Mouse (Mus musculus): ENCODE results near the gene Kif21a. TPM values are rescaled to one million over a fixed set of nuclear protein-coding genes. Genes with fewer than 3 reads are reported as not detected.
A peak's percentile ranks its signal among the peaks of the same experiment; 100 is the strongest.

The Kif21a gene
- polyA plus RNA-seq, 1 experiment from 2014 or later: 13.9 TPM

DNA sequence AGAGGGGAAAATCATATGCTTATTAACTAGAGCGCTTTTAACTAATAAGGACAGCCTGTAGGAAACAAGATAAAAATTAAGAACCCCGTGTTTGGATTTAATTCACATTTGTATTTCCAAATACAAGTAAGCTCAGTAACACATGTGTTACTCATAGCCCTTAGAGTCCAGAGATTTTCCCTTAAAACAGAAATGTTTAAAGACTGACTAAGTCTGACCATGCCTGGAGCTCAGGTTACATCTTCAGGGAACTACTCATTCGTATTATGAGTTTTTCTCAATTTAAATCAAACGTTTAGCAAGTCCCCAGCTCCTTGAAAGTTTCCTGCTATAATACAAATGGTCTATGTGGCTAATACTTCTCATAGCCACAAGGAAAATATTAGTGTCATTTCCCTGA lies 57.9 kb downstream of the Kif21a start:
- no peaks in the 10 kb centered on the region for H3K27me3 ChIP-seq
- no peaks in the 10 kb centered on the region for H3K9me3 ChIP-seq (replicated peaks)
- no peak overlapping the region for H3K4me3 ChIP-seq (replicated peaks)
- no peak overlapping the region for H3K9ac ChIP-seq
- no peaks in the 10 kb centered on the region for H3K4me1 ChIP-seq
- H3K27ac ChIP-seq (replicated peaks): no peak overlapping the region
- no peak overlapping the region for H3K4me2 ChIP-seq (replicated peaks)
- ATAC-seq (ENCODE audit: insufficient number of reproducible peaks, low FRiP score, low TSS enrichment, low read depth): no peak
- WGBS: 29% methylated on average over 4 of the region's 4 CpGs
- no peaks in the 10 kb centered on the region for H3K36me3 ChIP-seq

DNA sequence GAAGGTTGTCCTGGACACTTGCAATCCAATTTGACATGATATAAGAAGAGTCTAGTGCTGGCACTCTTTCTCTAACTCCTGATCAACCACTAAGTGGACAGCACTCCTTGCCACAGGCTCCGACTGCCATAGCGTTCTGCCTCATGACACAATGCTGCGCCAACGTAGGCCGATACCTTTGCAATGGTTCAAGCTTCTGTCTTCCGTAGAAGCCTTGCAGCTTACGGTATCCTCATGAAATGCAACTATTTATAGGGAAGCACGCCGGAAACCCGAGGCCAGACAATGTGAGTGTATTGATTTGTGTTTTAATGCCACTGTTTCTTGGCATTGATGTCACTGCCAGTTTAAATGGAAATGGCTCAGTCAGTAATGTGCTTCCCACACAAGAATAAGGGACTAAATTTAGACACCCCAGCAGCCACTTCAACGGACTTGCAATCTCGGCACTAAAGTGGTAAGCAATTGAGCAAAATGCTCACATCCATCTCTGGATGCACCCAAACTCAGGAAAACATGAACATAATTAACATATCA lies 62.0 kb downstream of the Kif21a start:
- H3K9ac ChIP-seq: no peak overlapping the region
- H3K9me3 ChIP-seq (replicated peaks): no peaks in the 10 kb centered on the region
- no peak overlapping the region for H3K4me3 ChIP-seq (replicated peaks)
- no peaks in the 10 kb centered on the region for H3K27me3 ChIP-seq
- ATAC-seq (ENCODE audit: insufficient number of reproducible peaks, low FRiP score, low TSS enrichment, low read depth): no peak
- H3K4me1 ChIP-seq: no peaks in the 10 kb centered on the region
- H3K27ac ChIP-seq (replicated peaks): no peak overlapping the region
- H3K4me2 ChIP-seq (replicated peaks): no peak overlapping the region
- 92% methylated on average over 12 of the region's 12 CpGs for WGBS
- H3K36me3 ChIP-seq: no peaks in the 10 kb centered on the region

DNA sequence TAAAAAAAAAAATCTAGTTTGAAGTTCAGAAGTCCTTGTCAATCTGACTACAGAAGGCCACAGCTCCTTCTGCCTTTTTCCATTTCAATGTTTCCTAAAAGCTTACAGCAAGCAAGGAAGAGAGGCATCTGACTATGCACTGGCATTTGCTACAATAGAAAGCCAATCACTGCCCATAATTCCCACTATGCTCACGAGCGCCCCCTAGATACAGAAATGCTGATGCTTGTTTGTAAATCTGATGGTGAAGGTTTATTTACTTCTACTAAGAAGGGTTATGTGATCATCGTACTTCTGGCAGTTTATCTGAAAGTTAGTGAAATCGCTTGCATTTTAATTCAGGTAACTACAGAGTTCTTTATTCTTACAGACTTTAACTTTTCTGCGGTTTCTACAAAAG lies 73.8 kb downstream of the Kif21a start:
- H3K9me3 ChIP-seq (replicated peaks): 0 out of 2 replicates have a peak, but pooled peaks cover 7% of the 10 kb centered on the region
- H3K4me3 ChIP-seq (replicated peaks): no peak overlapping the region
- no peak for ATAC-seq (ENCODE audit: insufficient number of reproducible peaks, low FRiP score, low TSS enrichment, low read depth)
- no peak overlapping the region for H3K9ac ChIP-seq
- no peaks in the 10 kb centered on the region for H3K27me3 ChIP-seq
- 76% methylated on average over 5 of the region's 5 CpGs for WGBS
- H3K4me2 ChIP-seq (replicated peaks): no peak overlapping the region
- no peak overlapping the region for H3K27ac ChIP-seq (replicated peaks)
- peaks cover 14% of the 10 kb centered on the region for H3K36me3 ChIP-seq
- H3K4me1 ChIP-seq: no peaks in the 10 kb centered on the region

DNA sequence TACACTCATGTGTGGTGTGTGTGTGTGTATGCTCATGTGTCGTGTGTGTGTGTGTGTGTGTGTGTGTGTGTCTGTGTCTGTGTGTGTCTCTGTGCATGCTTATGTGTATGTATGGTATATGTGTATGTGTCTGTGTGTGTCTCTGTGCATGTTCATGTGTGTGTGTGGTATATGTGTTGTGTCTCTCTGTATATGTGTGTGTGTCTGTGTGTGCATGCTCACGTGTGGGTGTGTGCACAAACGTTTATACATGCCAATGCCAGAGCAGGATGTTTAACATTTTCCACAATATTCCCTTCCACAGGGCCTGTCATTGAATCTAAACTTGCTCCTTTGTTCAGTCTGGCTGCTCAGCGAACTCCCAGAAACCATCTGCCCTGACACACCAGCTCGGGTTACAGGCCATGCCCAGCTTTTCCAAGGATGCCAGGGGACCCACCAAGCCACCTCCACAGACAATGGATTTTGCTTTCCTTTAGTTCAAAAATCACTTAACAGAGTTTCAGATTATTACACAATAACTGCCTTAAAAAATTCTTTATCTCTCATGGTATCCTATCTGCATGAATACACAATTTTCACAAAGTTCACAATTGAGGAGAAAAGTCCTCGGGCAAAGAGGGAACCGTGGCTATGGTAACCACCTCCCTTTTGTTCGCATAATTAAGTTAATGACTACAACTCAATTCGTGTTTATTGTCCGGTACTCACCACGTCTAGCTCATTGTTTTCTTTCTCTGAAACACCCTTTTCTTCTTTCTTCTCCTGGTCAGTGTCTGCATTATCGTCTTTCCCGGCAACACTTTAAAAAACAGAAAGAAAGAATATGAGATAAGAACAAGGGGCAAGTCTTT lies 77.6 kb downstream of the Kif21a start:
- no peaks in the 10 kb centered on the region for H3K9me3 ChIP-seq (replicated peaks)
- peaks cover 23% of the 10 kb centered on the region; the same call in 1 of the 2 replicates for H3K36me3 ChIP-seq
- H3K4me3 ChIP-seq (replicated peaks): no peak overlapping the region
- H3K27ac ChIP-seq (replicated peaks): no peak overlapping the region
- H3K27me3 ChIP-seq: no peaks in the 10 kb centered on the region
- WGBS: 59% methylated on average over 13 of the region's 13 CpGs
- no peak overlapping the region for H3K9ac ChIP-seq
- peak; percentile 19; the same call in 1 of the 2 replicates for ATAC-seq (ENCODE audit: insufficient number of reproducible peaks, low FRiP score, low TSS enrichment, low read depth)
- H3K4me2 ChIP-seq (replicated peaks): no peak overlapping the region
- no peaks in the 10 kb centered on the region for H3K4me1 ChIP-seq

DNA sequence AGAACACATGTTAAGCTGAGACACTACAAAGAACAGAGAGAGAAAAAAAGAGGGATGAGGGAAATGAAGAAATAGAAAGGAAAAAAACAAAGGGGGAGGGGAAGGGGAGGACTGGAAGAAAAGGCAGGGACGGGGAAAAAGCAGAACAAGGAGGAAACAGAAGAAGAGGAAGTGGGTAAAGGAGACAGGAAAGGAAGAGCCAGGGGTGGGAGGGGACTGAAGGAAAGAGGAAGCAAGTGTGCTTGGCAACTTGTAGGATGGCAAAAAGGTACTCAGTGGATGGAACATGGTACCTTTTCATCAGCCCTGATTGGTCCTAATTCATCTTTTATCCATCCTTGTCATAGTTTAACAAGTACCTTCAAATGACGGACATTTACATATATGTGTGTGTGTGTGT lies 86.4 kb downstream of the Kif21a start:
- H3K9me3 ChIP-seq (replicated peaks): no peaks in the 10 kb centered on the region
- ATAC-seq (ENCODE audit: insufficient number of reproducible peaks, low FRiP score, low TSS enrichment, low read depth): no peak
- no peak overlapping the region for H3K4me2 ChIP-seq (replicated peaks)
- no peak overlapping the region for H3K9ac ChIP-seq
- no peak overlapping the region for H3K27ac ChIP-seq (replicated peaks)
- 75% methylated on average over 2 of the region's 2 CpGs for WGBS
- no peak overlapping the region for H3K4me3 ChIP-seq (replicated peaks)
- peaks cover 18% of the 10 kb centered on the region; the same call in 1 of the 2 replicates for H3K36me3 ChIP-seq
- no peaks in the 10 kb centered on the region for H3K27me3 ChIP-seq
- H3K4me1 ChIP-seq: no peaks in the 10 kb centered on the region

DNA sequence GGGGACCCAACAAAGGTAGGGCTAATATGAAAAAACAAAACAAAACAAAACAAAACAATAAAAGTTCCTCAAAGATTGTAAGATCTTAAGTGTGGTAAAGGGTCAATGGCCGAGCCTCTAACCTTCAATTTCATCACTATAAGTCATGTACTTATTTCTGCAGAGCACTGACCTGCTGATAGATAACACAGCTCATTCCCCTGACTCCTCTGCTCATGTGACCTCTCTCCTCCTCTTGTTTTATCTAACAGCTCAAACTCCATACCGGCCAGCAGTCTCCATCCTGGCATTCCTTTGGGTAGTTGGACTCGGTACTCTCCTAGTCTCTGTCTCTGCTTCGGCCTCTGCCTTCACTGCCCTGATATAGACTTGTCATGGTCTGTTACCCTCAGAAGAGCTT lies 87.2 kb downstream of the Kif21a start:
- no peak overlapping the region for H3K27ac ChIP-seq (replicated peaks)
- H3K9me3 ChIP-seq (replicated peaks): no peaks in the 10 kb centered on the region
- 88% methylated on average over 4 of the region's 4 CpGs for WGBS
- no peak for ATAC-seq (ENCODE audit: insufficient number of reproducible peaks, low FRiP score, low TSS enrichment, low read depth)
- no peaks in the 10 kb centered on the region for H3K4me1 ChIP-seq
- no peaks in the 10 kb centered on the region for H3K27me3 ChIP-seq
- no peak overlapping the region for H3K4me3 ChIP-seq (replicated peaks)
- peaks cover 10% of the 10 kb centered on the region; the same call in 1 of the 2 replicates for H3K36me3 ChIP-seq
- H3K9ac ChIP-seq: no peak overlapping the region
- no peak overlapping the region for H3K4me2 ChIP-seq (replicated peaks)

DNA sequence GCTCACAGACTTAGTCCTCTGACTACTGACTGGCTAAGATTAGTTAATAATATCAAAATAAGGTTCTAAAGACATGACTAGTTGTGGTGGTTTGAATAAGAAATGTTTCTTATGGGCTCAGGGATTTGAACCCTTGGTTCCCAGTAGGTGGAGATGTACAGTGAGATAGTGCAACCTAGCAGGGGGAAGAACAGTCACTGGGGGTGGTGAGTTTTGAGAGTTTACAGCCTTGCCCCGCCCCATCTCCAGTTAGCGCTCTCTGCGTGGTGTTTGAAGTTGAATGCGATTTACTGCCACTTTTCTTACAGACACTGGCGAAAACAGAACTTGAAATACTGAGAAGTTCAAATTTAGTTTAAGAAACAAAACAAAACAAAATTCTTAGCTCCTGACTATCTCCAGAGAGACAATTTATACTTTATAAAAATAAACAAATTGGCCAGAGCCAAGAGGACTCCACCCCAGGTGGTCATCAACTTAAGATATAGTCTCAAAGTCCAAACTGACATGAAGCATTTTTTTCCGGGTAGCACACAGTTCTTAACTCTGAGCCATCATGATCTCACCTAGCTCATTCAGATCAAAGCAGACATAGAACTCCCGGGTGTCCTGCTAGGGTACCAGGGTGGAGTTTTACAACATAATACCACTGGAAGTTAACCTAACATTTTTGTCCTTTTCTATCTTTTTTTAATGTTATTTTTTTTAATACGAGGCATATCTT lies 88.8 kb downstream of the Kif21a start:
- Histone ChIP-seq H3K27ac (replicated peaks) (no peak overlapping the region), H3K4me1 (no peaks in the 10 kb centered on the region), H3K27me3 (no peaks in the 10 kb centered on the region), H3K9me3 (replicated peaks) (no peaks in the 10 kb centered on the region), H3K4me2 (replicated peaks) (no peak overlapping the region), H3K9ac (no peak overlapping the region), H3K4me3 (replicated peaks) (no peak overlapping the region), H3K36me3 (peaks cover 6% of the 10 kb centered on the region; the same call in 1 of the 2 replicates)
- ATAC-seq (ENCODE audit: insufficient number of reproducible peaks, low FRiP score, low TSS enrichment, low read depth): no peak
- WGBS: 80% methylated on average over 8 of the region's 8 CpGs

DNA sequence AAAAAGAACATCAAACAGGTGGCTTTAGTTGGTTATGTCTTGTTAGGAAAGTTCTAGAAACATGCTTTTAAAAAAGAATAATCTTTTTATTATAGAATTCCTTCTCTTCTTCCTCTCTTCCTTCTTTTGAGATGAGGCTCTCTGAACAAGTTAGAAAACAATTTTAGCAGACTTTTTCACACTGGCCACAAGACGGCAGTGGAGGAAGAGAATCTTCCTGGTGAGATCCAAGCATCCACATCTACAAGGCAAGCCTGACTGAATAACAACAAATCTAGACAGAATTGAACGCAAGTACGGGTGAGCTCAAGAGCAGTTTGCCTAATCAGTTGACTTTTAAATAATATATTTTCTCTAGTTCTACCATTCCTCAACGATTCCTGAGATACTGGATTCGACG lies 98.4 kb downstream of the Kif21a start:
- peak overlapping the region; percentile 15; the same call in 1 of the 2 replicates for H3K4me2 ChIP-seq (replicated peaks)

DNA sequence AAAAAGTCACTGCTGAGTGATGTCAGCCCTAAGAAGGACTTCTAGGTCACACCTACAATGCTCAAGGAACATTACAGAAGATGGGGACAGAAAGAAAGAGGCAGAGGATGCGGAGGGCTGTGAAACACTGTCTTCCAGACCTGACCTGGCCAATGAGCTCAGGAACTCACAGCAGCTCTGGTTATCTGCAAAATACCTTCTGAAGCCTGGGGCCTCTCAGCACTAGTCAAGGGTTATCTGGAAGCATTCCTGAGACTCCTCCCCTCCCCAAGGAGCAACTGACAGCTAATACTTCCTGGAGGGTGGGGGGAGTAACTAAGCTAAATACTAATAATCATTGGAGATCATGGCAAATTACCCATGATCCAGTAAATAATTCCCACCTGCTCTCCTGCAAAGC lies 111.3 kb downstream of the Kif21a start:
- Histone ChIP-seq H3K36me3 (peaks cover 16% of the 10 kb centered on the region; the same call in 1 of the 2 replicates), H3K9me3 (replicated peaks) (no peaks in the 10 kb centered on the region), H3K4me2 (replicated peaks) (no peak overlapping the region), H3K4me1 (peaks cover 3% of the 10 kb centered on the region; the same call in 1 of the 2 replicates), H3K27me3 (no peaks in the 10 kb centered on the region), H3K4me3 (replicated peaks) (no peak overlapping the region), H3K9ac (no peak overlapping the region), H3K27ac (replicated peaks) (no peak overlapping the region)
- no peak for ATAC-seq (ENCODE audit: insufficient number of reproducible peaks, low FRiP score, low TSS enrichment, low read depth)
- 77% methylated on average over 1 of the region's 1 CpGs for WGBS

More for the DNA sequence above, 98.4 kb downstream of the Kif21a start:
- H3K9me3 ChIP-seq (replicated peaks): no peaks in the 10 kb centered on the region
- no peak for ATAC-seq (ENCODE audit: insufficient number of reproducible peaks, low FRiP score, low TSS enrichment, low read depth)
- no peak overlapping the region for H3K27ac ChIP-seq (replicated peaks)
- no peaks in the 10 kb centered on the region for H3K4me1 ChIP-seq
- 0 out of 2 replicates have a peak, but pooled peaks cover 6% of the 10 kb centered on the region for H3K36me3 ChIP-seq
- H3K9ac ChIP-seq: no peak overlapping the region
- H3K27me3 ChIP-seq: no peaks in the 10 kb centered on the region
- 80% methylated on average over 6 of the region's 6 CpGs for WGBS
- no peak overlapping the region for H3K4me3 ChIP-seq (replicated peaks)

DNA sequence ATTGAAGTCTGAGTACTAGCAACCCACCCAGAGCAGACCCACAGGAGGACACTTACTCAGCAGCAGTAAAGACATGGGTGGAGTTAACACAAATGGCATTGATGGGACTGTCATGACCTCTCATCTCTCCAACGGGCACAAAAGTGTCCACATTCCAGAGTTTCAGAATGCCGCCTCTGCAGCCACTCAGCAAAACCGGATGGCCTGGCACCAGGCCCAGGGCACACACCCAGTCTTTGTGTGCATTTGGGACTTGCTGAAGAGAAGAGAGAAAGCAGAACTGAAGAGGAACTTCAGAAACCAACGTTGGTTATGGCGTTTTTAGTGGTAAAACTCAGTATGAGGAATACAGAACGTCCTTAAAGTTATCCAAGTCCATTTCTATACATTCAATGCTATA lies 114.2 kb downstream of the Kif21a start:
- Histone ChIP-seq H3K4me3 (replicated peaks) (no peak overlapping the region), H3K9ac (no peak overlapping the region), H3K4me1 (peaks cover 3% of the 10 kb centered on the region; the same call in 1 of the 2 replicates), H3K4me2 (replicated peaks) (no peak overlapping the region), H3K27ac (replicated peaks) (no peak overlapping the region), H3K36me3 (peaks cover 16% of the 10 kb centered on the region; the same call in 1 of the 2 replicates), H3K27me3 (no peaks in the 10 kb centered on the region), H3K9me3 (replicated peaks) (no peaks in the 10 kb centered on the region)
- 57% methylated on average over 6 of the region's 6 CpGs for WGBS
- ATAC-seq (ENCODE audit: insufficient number of reproducible peaks, low FRiP score, low TSS enrichment, low read depth): no peak

DNA sequence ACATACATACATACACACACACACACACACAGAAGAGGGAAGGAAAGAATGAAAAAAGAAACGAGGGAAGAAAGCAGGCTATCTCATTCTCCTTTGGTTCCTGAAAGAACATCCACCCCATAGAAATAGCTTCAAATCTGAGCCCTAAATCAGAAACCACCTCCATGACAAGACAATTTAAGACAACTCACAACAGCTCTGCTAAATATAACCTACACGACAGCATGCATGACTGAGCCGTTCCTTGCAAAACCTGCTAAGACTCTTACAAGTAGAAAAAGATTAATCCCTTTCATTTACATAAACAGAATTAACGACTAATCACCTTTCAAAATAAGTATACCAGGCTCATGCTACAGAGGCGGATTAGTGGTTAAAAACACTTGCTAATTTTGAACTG lies 118.3 kb downstream of the Kif21a start:
- no peak overlapping the region for H3K9ac ChIP-seq
- H3K36me3 ChIP-seq: no peaks in the 10 kb centered on the region
- H3K4me3 ChIP-seq (replicated peaks): no peak overlapping the region
- peaks cover 3% of the 10 kb centered on the region; the same call in 1 of the 2 replicates for H3K4me1 ChIP-seq
- ATAC-seq (ENCODE audit: insufficient number of reproducible peaks, low FRiP score, low TSS enrichment, low read depth): no peak
- no peak overlapping the region for H3K27ac ChIP-seq (replicated peaks)
- H3K27me3 ChIP-seq: no peaks in the 10 kb centered on the region
- no peak overlapping the region for H3K4me2 ChIP-seq (replicated peaks)
- H3K9me3 ChIP-seq (replicated peaks): no peaks in the 10 kb centered on the region
- 70% methylated on average over 5 of the region's 5 CpGs for WGBS
